Mouse (Mus musculus) leukemia stem cell, adult 10-12 weeks (primary cell): Measurements from ENCODE around the gene Tnk2. TPM values are rescaled to one million over a fixed set of nuclear protein-coding genes. Genes with fewer than 3 reads are reported as not detected.

Experiments used
- polyA plus RNA-seq: library from polyadenylated mRNA; stranded (reverse); fragments of >175 nt; gene quantifications from 2 replicates; pipeline ENCODE4 v1.2.3, GENCODE M21; 2012; ENCODE audit warnings: low replicate concordance

Tnk2 gene
- 869 and 932 TPM in 2 replicates for polyA plus RNA-seq

GRCm38 (mm10) chr16:32643661-32644061 lies at the start of gene Tnk2:
Tnk2 (plus strand) TSS chr16:32643874.

GRCm38 (mm10) chr16:32608712-32609400 lies 34.8 kb upstream of the Tnk2 start, which contains the start of gene Tfrc:
Tfrc (plus strand) TSS chr16:32608920.

Other genes with a start within 250 kb of the Tnk2 start
- gene Tm4sf19, start 243.4 kb upstream of the Tnk2 start, polyA plus RNA-seq: not detected in 2 replicates
- gene Tctex1d2, start 224.2 kb upstream of the Tnk2 start, polyA plus RNA-seq: 2.0 TPM in 1 of 2 replicates, not detected in the other
- 18.9 and 107 TPM in 2 replicates for gene Pcyt1a, start 213.0 kb upstream of the Tnk2 start, polyA plus RNA-seq
- gene Slc51a, start 156.0 kb upstream of the Tnk2 start, polyA plus RNA-seq: 0.51 TPM in 1 of 2 replicates, not detected in the other
- gene Zdhhc19, start 147.6 kb upstream of the Tnk2 start, polyA plus RNA-seq: not detected in 2 replicates
- gene Tfrc, start 35.0 kb upstream of the Tnk2 start, polyA plus RNA-seq: 13.7 and 41.8 TPM in 2 replicates
- gene Muc4, start 92.0 kb downstream of the Tnk2 start, polyA plus RNA-seq: not detected in 2 replicates
- gene Muc20, start 153.6 kb downstream of the Tnk2 start, polyA plus RNA-seq: 0.06 TPM in 1 of 2 replicates, not detected in the other
- gene Smbd1, start 166.6 kb downstream of the Tnk2 start, polyA plus RNA-seq: not detected in 2 replicates
- gene Fyttd1, start 233.6 kb downstream of the Tnk2 start, polyA plus RNA-seq: 93.8 and 106 TPM in 2 replicates
- gene Rubcn, start 233.9 kb downstream of the Tnk2 start, polyA plus RNA-seq: 6.0 and 12.4 TPM in 2 replicates